Mouse (Mus musculus): ENCODE results near the gene Dnajc3.

DNA sequence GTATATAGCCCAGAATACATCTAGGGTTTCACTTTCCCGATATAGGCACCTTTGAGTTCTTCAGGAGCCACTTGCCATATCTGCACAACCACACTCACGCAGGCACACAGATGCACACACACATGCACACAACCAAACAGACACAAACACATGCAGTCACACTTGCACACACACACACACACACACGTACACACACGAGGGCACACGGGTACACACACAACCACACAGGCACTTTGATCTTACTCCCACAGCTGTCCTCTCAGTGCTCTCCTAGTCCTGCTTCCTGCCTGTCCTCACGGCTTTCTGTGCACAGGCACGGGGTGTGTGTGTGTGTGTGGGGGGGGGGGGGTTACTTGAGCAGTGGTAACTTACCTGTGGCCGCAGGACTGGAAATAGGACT lies 4.8 kb upstream of the Dnajc3 start:
- TF ChIP-seq GATA1 (IDR thresholded peaks at IDR 0.05; ENCODE audit: low read length), result no peak
- no peak for TF ChIP-seq TAL1 (IDR thresholded peaks at IDR 0.05; ENCODE audit: low read length)
